Mouse (Mus musculus): ENCODE measurements around the gene Col25a1.

DNA sequence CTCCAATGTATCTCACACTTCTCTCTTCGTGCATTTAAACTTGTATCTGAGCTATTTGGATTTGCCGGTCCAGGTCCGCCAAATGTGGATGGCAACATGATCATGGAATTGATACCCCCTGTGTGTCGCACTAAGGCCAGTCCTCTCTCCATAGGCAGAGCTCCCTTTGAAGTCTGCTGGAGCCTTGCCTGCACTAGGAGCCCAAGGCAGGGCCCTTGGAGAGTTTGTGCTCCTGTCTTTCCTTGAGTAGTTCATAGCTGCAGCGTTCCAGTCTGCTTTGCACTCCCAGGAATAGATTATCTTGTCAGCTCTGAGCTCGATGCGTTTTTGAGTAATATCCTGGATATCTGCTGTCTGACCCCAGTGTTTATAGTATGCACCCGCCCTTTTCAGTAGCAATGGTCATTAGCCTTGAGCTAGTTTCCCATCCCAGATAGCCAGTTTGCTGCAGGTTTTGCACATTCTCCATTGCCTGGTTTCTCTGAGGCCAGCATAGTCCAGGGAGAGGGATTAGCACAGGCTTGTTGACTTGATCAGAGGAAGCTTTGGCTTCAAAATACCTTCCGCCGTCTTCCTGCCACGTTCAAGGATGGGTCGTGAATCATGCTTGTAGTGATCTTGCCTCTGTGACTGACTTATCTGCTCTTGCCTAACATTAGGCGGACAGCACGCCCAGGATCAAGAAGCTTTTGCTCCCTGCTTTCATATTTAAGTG, 258.1 kb downstream of the Col25a1 start:
- TF ChIP-seq CTCF (IDR thresholded peaks at IDR 0.05; ENCODE audit: extremely low read depth, insufficient read length, insufficient replicate concordance, low read depth, low read length): no peak
- no peak for TF ChIP-seq POLR2A (IDR thresholded peaks at IDR 0.05; ENCODE audit: low read depth, low read length)
